Mouse (Mus musculus) left cerebral cortex, postnatal 36 days (tissue): ENCODE data around the gene Dnajb1. TPM values are rescaled to one million over a fixed set of nuclear protein-coding genes. Genes with fewer than 3 reads are reported as not detected.
"Not testable (repeated sequence)": the region's sequence is repeated elsewhere in the genome, so short reads cannot be mapped to it uniquely, and the experiment has no call there.

Experiments
- DNase-seq, 2 experiments: peaks; one replicate each; pipeline ENCODE4 v3.0.0; 2021 to 2022; ENCODE audit warnings: low spot score in 2 of 2, mixed read lengths in 1 of 2
- intact Hi-C: fragments of 180-260 bp; cut with DNase I; formaldehyde crosslinking; loops from one replicate; pipeline ENCODE4 v1.15.1; 2025
- total RNA-seq, 2 experiments: library from RNA; stranded (reverse); gene quantifications; 2 replicates each; pipeline ENCODE4 v1.2.3; 2021

Gene Dnajb1
- total RNA-seq, 2 experiments from 2014 or later = 49.4 to 54.2 TPM

DNA sequence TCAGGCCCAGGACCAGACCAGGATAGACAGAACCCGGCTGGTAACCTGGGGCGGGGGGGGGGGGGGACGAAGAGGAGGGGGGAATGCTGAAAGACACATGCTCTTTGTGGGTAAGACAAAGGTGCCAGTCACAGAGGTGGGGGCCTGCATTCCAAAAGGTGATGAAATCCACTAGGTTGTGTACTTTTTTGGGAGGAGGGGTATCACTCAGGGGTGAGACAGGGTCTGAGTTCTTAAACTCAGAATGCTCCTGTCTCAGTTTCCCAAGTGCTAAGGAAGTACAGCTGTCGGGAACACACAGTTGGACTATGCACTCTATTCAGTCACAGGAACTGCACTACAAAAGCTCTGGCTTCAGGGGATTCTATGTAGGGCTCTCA lies 31.5 kb upstream of the Dnajb1 start:
- intact Hi-C loops = no loop called here
- no peak for DNase-seq

DNA sequence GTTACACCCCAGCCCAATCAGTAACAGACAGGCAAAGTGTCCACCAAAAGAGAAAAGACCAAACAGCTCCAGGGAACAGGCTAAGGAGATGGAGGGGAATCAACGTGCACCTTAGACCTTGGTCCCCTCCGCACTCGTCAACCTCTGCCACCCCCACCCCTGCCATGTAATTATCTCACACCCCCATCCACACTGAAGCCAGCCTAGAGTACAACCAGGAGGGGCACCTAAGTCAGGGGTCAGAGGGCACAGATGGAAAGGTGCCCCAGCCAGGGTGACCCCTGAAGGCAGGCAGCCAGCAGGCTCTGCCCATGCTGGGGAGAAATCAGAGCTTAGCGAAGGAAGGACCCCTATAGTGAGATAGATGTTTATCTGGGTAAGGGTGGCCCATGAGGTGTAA lies 31.1 kb upstream of the Dnajb1 start:
- intact Hi-C loops = no loop called here
- peak in 1 of 2 experiments; percentile 3 for DNase-seq

GRCm38 (mm10) chr8:83577384-83577791 lies 30.6 kb upstream of the Dnajb1 start:
- intact Hi-C loops = no loop called here
- DNase-seq = peak in 1 of 2 experiments; percentile 4

DNA sequence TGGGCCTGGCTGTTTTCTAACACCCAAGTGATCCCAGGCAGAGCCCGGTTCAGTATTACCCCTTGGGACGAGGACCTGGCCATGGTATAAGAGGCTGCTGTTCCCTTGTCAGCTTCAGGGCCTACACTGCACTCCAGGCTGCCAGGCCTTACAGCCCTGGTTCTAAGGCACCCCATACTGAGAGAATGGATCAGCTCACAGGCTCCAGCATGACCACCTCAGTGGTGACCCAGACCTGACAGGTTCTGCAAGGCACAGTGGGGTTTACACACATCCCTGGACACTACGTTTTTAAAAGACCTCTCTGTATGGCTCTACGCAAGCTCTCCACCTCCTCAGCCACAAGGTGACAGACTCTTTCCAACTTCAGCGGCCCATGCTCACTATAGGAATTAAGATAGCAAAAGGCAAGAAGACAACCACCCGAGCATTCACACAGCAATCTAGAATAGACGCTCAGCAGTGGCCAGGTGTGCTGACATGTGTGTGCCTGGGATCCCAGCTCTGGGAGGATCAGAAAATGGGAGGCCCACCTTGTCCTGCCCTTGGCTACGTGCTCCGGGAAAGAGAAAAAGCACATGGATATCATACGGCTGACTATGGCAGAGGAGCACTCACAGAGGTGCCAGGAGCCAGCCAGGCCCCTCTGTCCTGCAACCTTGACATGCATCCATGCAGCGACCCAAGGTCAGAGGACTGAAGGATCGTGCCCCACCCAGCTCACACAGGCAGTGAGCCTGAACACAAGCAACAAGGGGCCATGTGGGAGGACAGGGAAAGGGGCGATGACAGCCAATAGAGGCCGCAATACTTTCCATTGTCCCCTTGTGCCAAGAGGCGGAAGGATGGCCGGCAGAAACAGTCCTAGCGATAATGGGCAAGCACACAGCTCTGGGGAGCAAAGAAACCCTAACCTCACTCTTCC lies 29.6 kb upstream of the Dnajb1 start:
- intact Hi-C loops = no loop called here
- peak in 1 of 2 experiments; percentile 4 for DNase-seq

- intact Hi-C loops = no loop called here
- DNase-seq = no peak
Observed at GRCm38 (mm10) chr8:83579676-83580075, 28.3 kb upstream of the Dnajb1 start.

DNA sequence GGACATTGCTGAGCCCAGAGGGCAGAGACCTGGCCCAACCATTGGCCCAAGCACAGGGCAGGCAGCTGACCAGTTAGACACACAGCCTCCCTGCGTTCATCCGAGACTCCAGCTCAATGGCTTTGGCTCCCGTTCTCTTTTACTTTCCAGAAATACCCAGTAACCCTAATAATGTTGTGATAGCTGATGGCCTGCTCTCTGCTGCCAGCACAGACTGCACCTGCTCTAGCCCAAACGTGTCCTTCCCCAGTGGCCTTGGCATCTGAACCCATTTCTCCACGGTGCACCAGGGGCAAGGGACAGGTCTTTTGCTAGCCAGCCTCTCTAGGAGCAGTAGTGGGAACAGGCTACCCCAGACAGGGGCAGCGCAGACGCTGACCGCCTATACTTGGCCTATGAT lies 27.2 kb upstream of the Dnajb1 start:
- DNase-seq = no peak
- intact Hi-C loops = no loop called here

- no peak for DNase-seq
- intact Hi-C loops = no loop called here
Observed at GRCm38 (mm10) chr8:83582226-83582625, 25.8 kb upstream of the Dnajb1 start.

GRCm38 (mm10) chr8:83583236-83583635 lies 24.8 kb upstream of the Dnajb1 start:
- intact Hi-C loops = no loop called here
- DNase-seq = no peak

GRCm38 (mm10) chr8:83584771-83585170 lies 23.2 kb upstream of the Dnajb1 start:
- no peak for DNase-seq
- intact Hi-C loops = no loop called here

- peak in 1 of 2 experiments; percentile 3 for DNase-seq
- intact Hi-C loops = no loop called here
Observed at GRCm38 (mm10) chr8:83585333-83585732, 22.7 kb upstream of the Dnajb1 start.

- no peak for DNase-seq
- intact Hi-C loops = no loop called here
Observed at GRCm38 (mm10) chr8:83587644-83588043, 20.3 kb upstream of the Dnajb1 start.

DNA sequence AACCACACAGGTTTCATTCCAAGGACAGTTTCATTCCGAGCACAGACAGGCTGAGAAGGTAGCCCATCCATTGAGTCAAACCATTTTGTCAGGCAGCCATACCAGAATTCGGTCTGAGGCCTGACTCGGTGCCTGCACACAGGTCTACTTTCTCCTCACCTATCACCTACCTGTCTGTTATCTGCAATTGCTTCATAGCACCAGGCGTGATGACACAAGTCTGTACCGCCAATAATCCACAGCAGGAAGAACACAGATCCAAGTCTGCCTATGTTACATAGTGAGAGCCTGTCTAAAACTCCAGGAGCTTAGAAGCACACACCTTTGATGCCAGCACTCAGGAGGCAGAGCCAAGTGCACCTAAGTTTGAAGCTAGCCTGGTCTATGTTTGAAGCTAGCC lies 19.1 kb upstream of the Dnajb1 start:
- no peak for DNase-seq
- intact Hi-C loops = no loop called here

DNA sequence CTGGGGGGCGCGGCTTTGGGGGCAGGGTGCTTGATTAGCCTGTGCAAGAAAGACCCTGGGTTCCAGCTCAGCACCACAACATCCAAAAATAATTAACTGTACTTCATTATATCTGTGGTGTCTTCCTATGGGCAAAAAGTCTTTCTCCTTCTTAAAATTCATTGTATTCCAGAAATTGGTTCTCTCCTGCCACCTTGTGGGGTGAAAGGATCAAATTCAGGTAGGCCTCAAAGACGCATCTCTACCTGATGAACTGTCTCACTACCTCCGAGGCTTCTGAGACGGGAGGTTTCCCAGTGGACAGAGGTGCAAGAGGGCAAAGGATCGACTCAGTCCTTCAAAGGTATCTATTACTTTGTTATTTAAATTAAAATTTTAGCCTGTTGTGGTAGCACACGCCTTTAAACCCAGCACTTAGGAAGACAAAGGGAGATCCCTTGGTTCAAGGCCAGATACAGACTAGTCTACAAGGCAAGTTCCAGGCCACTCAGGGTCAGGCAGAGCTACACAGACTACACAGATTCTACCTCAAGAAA lies 17.4 kb upstream of the Dnajb1 start:
- intact Hi-C loops = no loop called here
- no peak for DNase-seq

GRCm38 (mm10) chr8:83592682-83593081 lies 15.3 kb upstream of the Dnajb1 start:
- intact Hi-C loops = no loop called here
- DNase-seq = no peak

GRCm38 (mm10) chr8:83593325-83594166 lies 14.4 kb upstream of the Dnajb1 start:
- intact Hi-C loops = no loop called here
- no peak for DNase-seq

DNA sequence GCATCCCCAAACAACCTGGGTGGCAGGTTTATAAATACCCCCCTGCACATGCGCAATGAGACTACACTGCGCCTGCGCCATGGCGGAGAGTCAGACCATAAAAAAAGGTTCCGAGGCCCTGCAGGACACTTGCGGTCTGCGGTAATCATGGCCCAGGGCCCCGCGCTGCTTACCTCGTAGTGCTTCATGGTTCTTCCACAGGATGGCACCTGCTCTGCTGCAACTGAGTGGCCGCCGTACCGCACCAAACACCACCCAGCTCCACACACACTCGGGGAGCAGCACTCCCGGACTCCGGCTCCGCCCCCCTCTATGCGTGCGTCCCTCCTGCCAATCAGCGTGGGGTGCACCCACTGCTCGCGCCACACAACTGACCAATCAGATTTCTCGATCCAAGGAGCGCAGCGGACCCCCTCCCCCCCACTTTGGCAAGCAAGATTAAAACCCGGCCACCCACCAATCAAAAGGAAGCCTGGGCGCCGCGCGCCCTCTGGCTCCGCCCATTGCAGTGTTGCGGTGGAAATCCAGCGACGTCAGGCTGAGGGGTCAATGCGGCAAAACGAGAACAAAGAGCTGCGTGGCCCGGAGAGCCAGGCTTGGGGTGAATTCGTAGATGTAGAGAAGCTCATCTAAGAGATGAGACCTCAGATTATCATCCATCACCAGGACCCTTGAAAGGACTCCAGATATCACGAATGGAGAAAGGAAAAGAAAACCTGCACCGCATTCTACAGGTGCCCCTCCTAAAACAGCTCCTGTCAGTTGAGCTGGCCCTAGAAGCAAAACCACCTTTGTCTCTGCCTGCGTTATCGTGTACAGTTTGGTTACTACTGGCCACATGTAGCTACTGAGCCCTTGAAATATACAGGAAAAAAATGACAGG lies 13.6 kb upstream of the Dnajb1 start:
- peak; percentile 96 to 98 for DNase-seq
- intact Hi-C loops = no loop called here

- intact Hi-C loops, DNase-seq: not testable (repeated sequence)
Observed at GRCm38 (mm10) chr8:83595050-83595345, 13.0 kb upstream of the Dnajb1 start.

DNA sequence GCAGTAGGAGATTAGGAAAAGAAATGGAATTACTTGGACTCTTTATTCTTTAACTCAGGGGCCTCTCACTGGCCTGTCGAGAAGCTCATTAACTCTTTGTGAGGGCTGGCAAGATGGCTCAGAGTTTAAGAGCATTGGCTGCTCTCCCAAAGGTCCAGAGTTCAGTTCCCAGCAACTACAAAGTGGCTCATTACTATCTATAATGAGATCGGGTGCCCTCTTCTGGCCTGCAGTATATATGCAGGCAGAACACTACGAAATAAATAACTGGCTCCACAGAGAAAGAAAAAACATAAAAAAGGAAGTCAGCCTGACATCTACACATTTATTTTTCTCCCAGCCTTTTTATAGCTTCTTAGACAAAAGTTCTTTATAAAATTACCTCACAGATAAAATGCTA lies 11.6 kb upstream of the Dnajb1 start:
- DNase-seq = no peak
- intact Hi-C loops = no loop called here

GRCm38 (mm10) chr8:83598146-83598545 lies 9.8 kb upstream of the Dnajb1 start:
- intact Hi-C loops = no loop called here
- no peak for DNase-seq

GRCm38 (mm10) chr8:83599814-83600213 lies 8.2 kb upstream of the Dnajb1 start:
- DNase-seq = no peak
- intact Hi-C loops = loop anchor here (10.0 kb wide), 1 partner anchor 155 kb away; no protein-coding TSS in a partner anchor
